Mouse (Mus musculus) E14TG2a.4 (cell line): ENCODE measurements around the gene Klhdc1.

Source experiments
- H3K27me3 ChIP-seq: 2 replicates; pipeline ENCODE4 v1.6.1; 2014; ENCODE audit warnings: low read length, control low read depth; ENCODE audit not compliant: insufficient read depth
- H3K36me3 ChIP-seq: 2 replicates; pipeline ENCODE4 v1.6.1; 2014; ENCODE audit warnings: low read length, control low read depth; ENCODE audit not compliant: insufficient read depth
- H3K4me1 ChIP-seq: replicated peaks from 2 replicates; pipeline ENCODE4 v1.6.1; 2014; ENCODE audit warnings: low read depth, low read length, control low read depth
- H3K4me3 ChIP-seq: replicated peaks from 2 replicates; pipeline ENCODE4 v1.5.1; 2014; ENCODE audit warnings: mild to moderate bottlenecking, low read length
- H3K9me3 ChIP-seq: 2 replicates; pipeline ENCODE4 v1.6.1; 2014; ENCODE audit warnings: low read length, control low read depth
- CTCF ChIP-seq: conservative IDR thresholded peaks from 2 replicates; pipeline ENCODE4 v1.5.1; 2014; ENCODE audit warnings: low read length
- NANOG ChIP-seq: IDR thresholded peaks from 2 replicates; pipeline ENCODE4 v1.6.1; 2014; ENCODE audit warnings: borderline replicate concordance, low read length, mixed read lengths
- POU5F1 ChIP-seq: IDR thresholded peaks from 2 replicates; pipeline ENCODE4 v1.6.1; 2014; ENCODE audit warnings: low read length, borderline replicate concordance

Klhdc1 gene

DNA sequence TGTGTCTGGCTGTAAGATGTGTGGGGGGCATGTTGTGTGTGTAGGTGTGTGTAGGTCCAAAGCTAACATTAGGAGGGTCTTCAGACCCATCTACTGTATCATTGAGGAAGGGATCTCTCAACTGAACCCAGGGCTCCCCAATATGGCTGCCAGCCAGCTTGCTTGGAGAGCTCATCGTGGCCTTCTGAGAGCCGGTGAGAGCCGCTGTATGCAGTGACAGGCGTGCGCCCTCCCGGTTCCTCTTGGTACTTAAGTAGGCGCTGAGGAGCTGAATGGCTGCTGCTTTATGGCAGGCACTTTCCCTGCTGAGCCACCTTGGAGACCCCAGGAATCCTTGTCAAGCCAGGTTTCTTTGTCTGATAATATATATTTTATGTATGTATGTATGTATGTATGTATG is 65.4 kb downstream of the Klhdc1 start:
- H3K9me3 ChIP-seq = no peaks in the 10 kb centered on the region
- TF ChIP-seq POU5F1 = no peak
- no peak for TF ChIP-seq NANOG
- no peak for TF ChIP-seq CTCF
- peaks cover 83% of the 10 kb centered on the region for H3K36me3 ChIP-seq
- H3K4me3 ChIP-seq = no peak overlapping the region
- no peaks in the 10 kb centered on the region for H3K27me3 ChIP-seq
- H3K4me1 ChIP-seq = no peaks in the 10 kb centered on the region

GRCm38 (mm10) chr12:69309659-69310058 is 68.7 kb downstream of the Klhdc1 start:
- Histone ChIP-seq H3K27me3 (no peaks in the 10 kb centered on the region), H3K4me1 (no peaks in the 10 kb centered on the region), H3K4me3 (no peak overlapping the region), H3K9me3 (no peaks in the 10 kb centered on the region), H3K36me3 (peaks cover 92% of the 10 kb centered on the region)
- TF ChIP-seq POU5F1 (no peak), NANOG (no peak), CTCF (no peak)

GRCm38 (mm10) chr12:69318431-69318830 is 77.5 kb downstream of the Klhdc1 start:
- Histone ChIP-seq H3K27me3 (no peaks in the 10 kb centered on the region), H3K4me1 (no peaks in the 10 kb centered on the region), H3K36me3 (peaks cover 83% of the 10 kb centered on the region), H3K9me3 (no peaks in the 10 kb centered on the region), H3K4me3 (no peak overlapping the region)
- TF ChIP-seq CTCF (no peak), POU5F1 (no peak), NANOG (no peak)

GRCm38 (mm10) chr12:69331187-69331586 is 90.2 kb downstream of the Klhdc1 start:
- no peak overlapping the region for H3K4me3 ChIP-seq
- no peak for TF ChIP-seq CTCF
- no peak for TF ChIP-seq NANOG
- TF ChIP-seq POU5F1 = no peak
- H3K4me1 ChIP-seq = no peaks in the 10 kb centered on the region
- no peaks in the 10 kb centered on the region for H3K27me3 ChIP-seq
- no peaks in the 10 kb centered on the region for H3K9me3 ChIP-seq
- peaks cover 84% of the 10 kb centered on the region for H3K36me3 ChIP-seq

- Histone ChIP-seq H3K27me3 (no peaks in the 10 kb centered on the region), H3K4me3 (no peak overlapping the region), H3K36me3 (peaks cover 87% of the 10 kb centered on the region), H3K9me3 (no peaks in the 10 kb centered on the region), H3K4me1 (no peaks in the 10 kb centered on the region)
- TF ChIP-seq NANOG = no peak
- no peak for TF ChIP-seq CTCF
- TF ChIP-seq POU5F1 = no peak
These were observed 91.2 kb downstream of the Klhdc1 start for GRCm38 (mm10) chr12:69332147-69332546.

DNA sequence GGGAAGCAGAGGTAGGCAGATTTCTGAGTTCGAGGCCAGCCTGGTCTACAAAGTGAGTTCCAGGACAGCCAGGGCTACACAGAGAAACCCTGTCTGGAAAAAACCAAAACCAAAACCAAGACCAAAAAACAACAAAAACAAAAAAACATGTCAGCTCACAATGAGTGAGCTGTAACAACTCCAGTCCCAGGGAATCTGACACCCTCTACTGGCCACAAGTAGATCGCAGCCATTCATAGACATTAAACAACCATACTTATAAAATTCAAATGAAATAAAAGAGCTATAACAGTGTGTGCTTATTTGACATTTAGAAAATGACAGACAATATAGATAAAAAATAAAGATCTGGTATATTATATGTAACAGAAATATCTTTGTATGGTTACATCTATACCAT is 92.6 kb downstream of the Klhdc1 start:
- H3K36me3 ChIP-seq = peaks cover 89% of the 10 kb centered on the region
- no peaks in the 10 kb centered on the region for H3K4me1 ChIP-seq
- no peak overlapping the region for H3K4me3 ChIP-seq
- TF ChIP-seq CTCF = peak; percentile 80
- TF ChIP-seq NANOG = no peak
- no peak for TF ChIP-seq POU5F1
- no peaks in the 10 kb centered on the region for H3K9me3 ChIP-seq
- H3K27me3 ChIP-seq = no peaks in the 10 kb centered on the region
